ENCODE assay signal across 28 mouse cellular contexts in genomic region chr16:93382945-93383344, GRCm38 (mm10).
"Had no signal": no experiment of that assay in that cellular context is flagged by ENCODE, and none has a peak within 500 bp of the region (broad histone marks: within the 10 kb centered on the region; RNA-seq: fewer than 3 reads in every experiment).

No protein-coding gene starts in this region.

- H3K9ac ChIP-seq: embryonic facial prominence, embryonic 12.5 days; embryonic facial prominence, embryonic 13.5 days; embryonic facial prominence, embryonic 15.5 days; forebrain, embryonic 12.5 days; forebrain, embryonic 13.5 days; forebrain, embryonic 15.5 days; forebrain, postnatal 0 days had no signal

- H3K36me3 ChIP-seq: embryonic facial prominence, embryonic 10.5 days; embryonic facial prominence, embryonic 12.5 days; embryonic facial prominence, embryonic 13.5 days; embryonic facial prominence, embryonic 15.5 days; forebrain, embryonic 10.5 days; forebrain, embryonic 12.5 days; forebrain, embryonic 15.5 days had no signal

- H3K4me3 ChIP-seq: embryonic facial prominence, embryonic 10.5 days; embryonic facial prominence, embryonic 12.5 days; embryonic facial prominence, embryonic 13.5 days; embryonic facial prominence, embryonic 15.5 days; erythroblast, embryonic 14.5 days; forebrain, embryonic 10.5 days; forebrain, embryonic 12.5 days; forebrain, embryonic 13.5 days; forebrain, embryonic 15.5 days; gastrocnemius, adult 2 months had no signal

- DNase-seq: cerebellum, adult 2 months; cerebellum, adult 8-10 months; cerebellum, adult 9-10 months; cerebellum, adult 9-11 months; cerebellum, postnatal 10 days; cerebellum, postnatal 14 days; cerebellum, postnatal 25 days; cerebellum, postnatal 36 days; embryo, embryonic 11 days; forebrain, postnatal 0 days; gastrocnemius, adult 2 months; gastrocnemius, postnatal 10 days; gastrocnemius, postnatal 14 days; gastrocnemius, postnatal 25 days; gastrocnemius, postnatal 36 days; heart, adult 11 months; heart, adult 18-20 months had no signal

- H3K27ac ChIP-seq: embryonic facial prominence, embryonic 10.5 days; embryonic facial prominence, embryonic 12.5 days; embryonic facial prominence, embryonic 13.5 days; embryonic facial prominence, embryonic 15.5 days; forebrain, embryonic 10.5 days; forebrain, embryonic 12.5 days; forebrain, embryonic 13.5 days; forebrain, embryonic 15.5 days; gastrocnemius, adult 2 months had no signal

- H3K9me3 ChIP-seq: embryonic facial prominence, embryonic 10.5 days; embryonic facial prominence, embryonic 12.5 days; embryonic facial prominence, embryonic 13.5 days; embryonic facial prominence, embryonic 15.5 days; forebrain, embryonic 10.5 days; forebrain, embryonic 12.5 days; forebrain, embryonic 13.5 days; forebrain, embryonic 15.5 days had no signal

- ATAC-seq: forebrain, embryonic 13.5 days; forebrain, embryonic 14.5 days; forebrain, embryonic 15.5 days; forebrain, embryonic 16.5 days; forebrain, postnatal 0 days had no signal

- H3K4me2 ChIP-seq: embryonic facial prominence, embryonic 12.5 days; embryonic facial prominence, embryonic 13.5 days; embryonic facial prominence, embryonic 15.5 days; forebrain, embryonic 12.5 days; forebrain, embryonic 13.5 days; forebrain, embryonic 15.5 days had no signal

- H3K27me3 ChIP-seq: embryonic facial prominence, embryonic 12.5 days; forebrain, embryonic 12.5 days; forebrain, embryonic 13.5 days; forebrain, embryonic 15.5 days had no signal
